Mouse (Mus musculus) ES-E14 (cell line): ENCODE data around the gene Neto2. TPM values are rescaled to one million over a fixed set of nuclear protein-coding genes. Genes with fewer than 3 reads are reported as not detected.

Source experiments
- DNase-seq: peaks from one replicate; pipeline ENCODE4 v3.0.0-alpha.2; 2013; ENCODE audit warnings: low read depth, low spot score
- H3K27ac ChIP-seq: 2 replicates; pipeline ENCODE4 v1.5.1; 2012; ENCODE audit warnings: low read depth, mild to moderate bottlenecking, low read length, moderate library complexity, mixed read lengths; ENCODE audit not compliant: poor library complexity, insufficient read depth, severe bottlenecking
- H3K36me3 ChIP-seq: 2 replicates; pipeline ENCODE4 v1.6.1; 2012; ENCODE audit warnings: mild to moderate bottlenecking, low read length, moderate library complexity, mixed read lengths; ENCODE audit not compliant: control insufficient read depth, poor library complexity, insufficient read depth, severe bottlenecking
- H3K4me1 ChIP-seq, 2 experiments: fragments of 150-350 bp in 1 of 2; sonication (generic) in 1 of 2; 2 replicates each; pipeline ENCODE4 v1.6.1; 2012; ENCODE audit warnings: low read length in 2 of 2, mild to moderate bottlenecking in 1 of 2, mixed read lengths in 1 of 2; ENCODE audit not compliant: control insufficient read depth in 2 of 2, insufficient read depth in 2 of 2, poor library complexity in 1 of 2
- H3K4me3 ChIP-seq, 2 experiments: fragments of 150-350 bp in 1 of 2; sonication (generic) in 1 of 2; 2 replicates each; pipeline ENCODE4 v1.5.1; 2012; ENCODE audit warnings: low read length in 2 of 2, low read depth in 1 of 2, mild to moderate bottlenecking in 1 of 2, mixed read lengths in 1 of 2; ENCODE audit not compliant: insufficient read depth in 1 of 2, poor library complexity in 1 of 2, severe bottlenecking in 1 of 2
- H3K9ac ChIP-seq: 2 replicates; pipeline ENCODE4 v1.6.1; 2012; ENCODE audit warnings: low read depth, mild to moderate bottlenecking, low read length, mixed read lengths; ENCODE audit not compliant: poor library complexity, insufficient read depth, severe bottlenecking
- H3K9me3 ChIP-seq: fragments of 150-350 bp; sonication (generic); 2 replicates; pipeline ENCODE4 v1.6.1; 2012; ENCODE audit warnings: low read depth, mild to moderate bottlenecking, low read length; ENCODE audit not compliant: control insufficient read depth, insufficient read depth
- CHD2 ChIP-seq: IDR thresholded peaks from 2 replicates; pipeline ENCODE4 v1.6.1; 2014; ENCODE audit warnings: mild to moderate bottlenecking, low read depth, low read length, inconsistent platforms
- HCFC1 ChIP-seq: IDR thresholded peaks from 2 replicates; pipeline ENCODE4 v1.6.1; 2012; ENCODE audit warnings: low read length, inconsistent platforms, borderline replicate concordance; ENCODE audit not compliant: insufficient read depth
- MAFK ChIP-seq: IDR thresholded peaks from 2 replicates; pipeline ENCODE4 v1.6.1; 2014; ENCODE audit warnings: mild to moderate bottlenecking, low read depth, low read length, inconsistent platforms; ENCODE audit not compliant: insufficient read depth
- ZC3H11A ChIP-seq: IDR thresholded peaks from 2 replicates; pipeline ENCODE4 v1.6.1; 2012; ENCODE audit warnings: low read depth, mild to moderate bottlenecking, inconsistent platforms, low read length, borderline replicate concordance
- ZNF384 ChIP-seq: IDR thresholded peaks from 2 replicates; pipeline ENCODE4 v1.6.1; 2012; ENCODE audit warnings: low read depth, low read length, inconsistent platforms
- in situ Hi-C, 2 experiments: fragments of 600-800 bp; cut with MboI; formaldehyde crosslinking; loops; one replicate each; pipeline ENCODE4 v1.15.1; 2025; ENCODE audit warnings: low sequenced_read_pairs in 2 of 2, inconsistent platforms in 1 of 2; ENCODE audit not compliant: unreplicated experiment in 2 of 2
- total RNA-seq: library from RNA; depleted of rRNA; stranded (reverse); fragments of 300-350 nt; gene quantifications from 2 replicates; pipeline ENCODE4 v1.2.3, GENCODE M21; 2012; rRNA removed

Neto2 gene
- total RNA-seq, 1 experiment: 10.8 TPM

DNA sequence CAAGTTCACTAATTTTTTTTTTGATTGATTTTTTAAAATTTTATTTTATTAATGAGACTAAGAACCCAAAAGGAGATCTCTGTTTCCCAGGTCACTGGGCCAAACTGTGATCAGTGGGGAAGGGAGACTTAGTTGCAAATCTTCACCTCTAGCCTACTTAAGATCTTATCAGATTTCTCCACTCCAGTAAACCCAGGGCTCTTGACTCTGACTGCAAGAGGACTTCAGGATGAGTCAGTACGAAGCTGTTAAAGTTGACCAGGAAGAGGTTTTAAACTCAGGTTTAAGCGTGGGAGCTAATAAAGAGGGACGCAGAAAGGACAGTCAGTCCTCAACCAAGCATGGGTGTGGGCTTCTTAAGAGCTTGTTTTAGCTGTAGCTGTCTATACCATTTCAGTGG is 107.4 kb downstream of the Neto2 start:
- Histone ChIP-seq H3K27ac (no peak overlapping the region), H3K9ac (no peak overlapping the region), H3K9me3 (peaks cover 6% of the 10 kb centered on the region; the same call in 1 of the 2 replicates), H3K4me1 (peaks cover 2 to 18% of the 10 kb centered on the region in 2 experiments; a peak in 2 of 4 replicates), H3K36me3 (no peaks in the 10 kb centered on the region), H3K4me3 (no peak overlapping the region)
- in situ Hi-C loops: no loop called here
- no peak for DNase-seq
- TF ChIP-seq ZNF384: no peak
- no peak for TF ChIP-seq HCFC1
- TF ChIP-seq CHD2: no peak

DNA sequence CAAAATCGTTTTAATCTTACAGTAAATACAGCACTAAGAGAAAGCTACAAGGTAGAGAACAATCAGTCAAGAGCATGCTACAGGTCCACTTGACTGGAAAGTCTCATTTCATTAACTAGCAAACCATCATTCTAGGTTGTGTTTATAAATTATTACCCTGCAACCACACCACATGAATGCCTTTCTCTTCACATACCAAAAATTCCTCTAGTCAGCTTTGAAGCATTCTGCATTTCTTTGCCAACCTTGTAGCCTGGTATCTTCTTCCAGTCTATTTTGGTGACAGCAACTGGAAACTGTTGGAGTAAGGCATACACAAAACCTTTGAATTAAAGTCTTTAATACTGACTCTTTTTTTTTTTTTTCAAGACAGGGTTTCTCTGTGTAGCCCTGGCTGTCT is 109.2 kb downstream of the Neto2 start:
- H3K9me3 ChIP-seq: peaks cover 11% of the 10 kb centered on the region; the same call in 1 of the 2 replicates
- H3K36me3 ChIP-seq: no peaks in the 10 kb centered on the region
- in situ Hi-C loops: no loop called here
- peaks cover 2 to 11% of the 10 kb centered on the region in 2 experiments; a peak in 2 of 4 replicates for H3K4me1 ChIP-seq
- H3K27ac ChIP-seq: no peak overlapping the region
- H3K4me3 ChIP-seq: no peak overlapping the region
- TF ChIP-seq ZNF384 (no peak), MAFK (no peak), CHD2 (no peak), HCFC1 (no peak), ZC3H11A (no peak)
- no peak overlapping the region for H3K9ac ChIP-seq
- DNase-seq: no peak

DNA sequence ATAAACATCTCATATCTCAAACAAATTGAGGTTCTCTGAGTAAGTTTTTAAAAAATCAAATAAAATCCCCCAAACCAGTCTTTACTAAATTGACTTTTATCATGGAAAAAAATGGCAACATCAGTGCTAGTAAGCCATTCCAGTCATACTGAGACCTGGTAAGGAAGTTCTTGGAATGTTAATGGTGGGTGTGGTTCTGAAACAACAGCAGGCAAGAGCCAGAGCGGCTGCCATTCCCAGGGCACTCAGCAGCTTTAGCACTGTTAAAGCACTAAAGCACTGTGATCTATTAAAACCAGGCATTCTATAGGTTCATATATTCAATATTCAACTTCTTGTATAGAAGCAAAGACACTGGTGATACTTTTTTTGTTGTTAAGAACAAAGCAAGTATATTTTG is 110.5 kb downstream of the Neto2 start:
- no peak overlapping the region for H3K27ac ChIP-seq
- DNase-seq: no peak
- peaks cover 2 to 11% of the 10 kb centered on the region in 2 experiments; a peak in 2 of 4 replicates for H3K4me1 ChIP-seq
- peaks cover 12% of the 10 kb centered on the region; the same call in 1 of the 2 replicates for H3K9me3 ChIP-seq
- in situ Hi-C loops: no loop called here
- H3K4me3 ChIP-seq: no peak overlapping the region
- TF ChIP-seq MAFK: no peak
- TF ChIP-seq ZNF384: no peak
- no peak for TF ChIP-seq HCFC1
- no peak for TF ChIP-seq CHD2
- no peak for TF ChIP-seq ZC3H11A
- no peaks in the 10 kb centered on the region for H3K36me3 ChIP-seq
- no peak overlapping the region for H3K9ac ChIP-seq

DNA sequence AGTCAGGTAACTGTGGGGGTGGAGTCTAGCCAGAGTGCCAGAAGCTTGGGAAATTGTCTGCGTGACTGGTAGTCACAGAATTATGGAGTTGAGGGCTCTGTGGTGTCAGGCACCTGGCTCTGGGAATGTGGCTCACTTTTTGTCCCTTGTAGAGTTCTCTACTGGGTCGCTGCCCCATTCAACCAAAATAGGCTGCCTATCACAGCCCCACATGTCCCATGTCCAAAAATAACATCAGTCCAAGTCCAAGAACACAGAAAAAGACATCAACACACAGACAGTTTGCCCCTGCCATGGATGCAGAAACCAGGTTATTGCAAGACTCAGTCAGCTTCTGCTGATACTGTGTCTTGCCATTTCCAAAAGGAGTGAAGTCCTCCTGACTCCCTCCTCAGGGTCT is 112.1 kb downstream of the Neto2 start:
- H3K4me1 ChIP-seq: peaks cover 2 to 7% of the 10 kb centered on the region in 2 experiments; a peak in 2 of 4 replicates
- no peak for DNase-seq
- no peaks in the 10 kb centered on the region for H3K36me3 ChIP-seq
- in situ Hi-C loops: no loop called here
- no peak overlapping the region for H3K4me3 ChIP-seq
- H3K27ac ChIP-seq: no peak overlapping the region
- H3K9me3 ChIP-seq: peaks cover 12% of the 10 kb centered on the region; the same call in 1 of the 2 replicates
- no peak for TF ChIP-seq ZNF384
- no peak for TF ChIP-seq HCFC1
- no peak for TF ChIP-seq MAFK
- TF ChIP-seq CHD2: no peak
- TF ChIP-seq ZC3H11A: no peak
- H3K9ac ChIP-seq: no peak overlapping the region

Other genes with a start within 250 kb of the Neto2 start
- gene Gpt2, start 208.3 kb downstream of the Neto2 start, total RNA-seq: 31.9 and 46.4 TPM in 2 replicates
- 103 and 158 TPM in 2 replicates for gene Dnaja2, start 145.6 kb downstream of the Neto2 start, total RNA-seq
- gene Itfg1, start 140.0 kb upstream of the Neto2 start, total RNA-seq: 38.2 and 40.2 TPM in 2 replicates
- gene Phkb, start 140.0 kb upstream of the Neto2 start, total RNA-seq: 28.1 and 35.6 TPM in 2 replicates